Mouse (Mus musculus) thymus, adult 2 months (tissue): ENCODE measurements at regions not wholly inside any gene's neighbourhood (a gene's known extent, or its start where the extent isn't known, plus 50 kb on each side); places are given as distances from the start of the nearest gene placed in this dataset.

ENCODE experiments used
- DNase-seq: peaks from one replicate; pipeline ENCODE4 v3.0.0; 2021
- H3K27ac ChIP-seq: fragments of 200-500 bp; 2 replicates; pipeline ENCODE4 v1.5.1; 2012; ENCODE audit warnings: low read length, control low read depth; ENCODE audit not compliant: control insufficient read depth, insufficient read depth
- H3K27me3 ChIP-seq: fragments of 200-500 bp; 2 replicates; pipeline ENCODE4 v1.6.1; 2012; ENCODE audit warnings: mild to moderate bottlenecking, low read length, moderate library complexity, mixed read lengths; ENCODE audit not compliant: control insufficient read depth, insufficient read depth
- H3K36me3 ChIP-seq: fragments of 200-500 bp; 2 replicates; pipeline ENCODE4 v1.6.1; 2012; ENCODE audit warnings: mild to moderate bottlenecking, low read length, moderate library complexity; ENCODE audit not compliant: control insufficient read depth, insufficient read depth
- H3K4me1 ChIP-seq: fragments of 200-500 bp; replicated peaks from 2 replicates; pipeline ENCODE4 v1.6.1; 2012; ENCODE audit warnings: low read length; ENCODE audit not compliant: control insufficient read depth, insufficient read depth
- H3K4me3 ChIP-seq: fragments of 200-500 bp; 2 replicates; pipeline ENCODE4 v1.5.1; 2012; ENCODE audit warnings: mild to moderate bottlenecking, low read length, control low read depth, moderate library complexity; ENCODE audit not compliant: control insufficient read depth, insufficient read depth
- CTCF ChIP-seq: fragments of 200-500 bp; IDR thresholded peaks from 2 replicates; pipeline ENCODE4 v1.5.1; 2012; ENCODE audit warnings: mild to moderate bottlenecking, control low read depth, low read length, moderate library complexity, borderline replicate concordance; ENCODE audit not compliant: control insufficient read depth, poor library complexity, insufficient read depth; ENCODE audit errors: extremely low read depth
- POLR2A ChIP-seq: fragments of 200-500 bp; IDR thresholded peaks from 2 replicates; pipeline ENCODE4 v1.6.1; 2012; ENCODE audit warnings: mild to moderate bottlenecking, low read length, control low read depth, moderate library complexity; ENCODE audit not compliant: control insufficient read depth, poor library complexity, insufficient read depth; ENCODE audit errors: extremely low read depth
- WGBS: fragments of 180-500 bp; shearing (Covaris S2); methylation state at CpG from one replicate; pipeline ENCODE4 v1.1.7; 2018; 5-methylcytosine and 5-hydroxymethylcytosine counted together

DNA sequence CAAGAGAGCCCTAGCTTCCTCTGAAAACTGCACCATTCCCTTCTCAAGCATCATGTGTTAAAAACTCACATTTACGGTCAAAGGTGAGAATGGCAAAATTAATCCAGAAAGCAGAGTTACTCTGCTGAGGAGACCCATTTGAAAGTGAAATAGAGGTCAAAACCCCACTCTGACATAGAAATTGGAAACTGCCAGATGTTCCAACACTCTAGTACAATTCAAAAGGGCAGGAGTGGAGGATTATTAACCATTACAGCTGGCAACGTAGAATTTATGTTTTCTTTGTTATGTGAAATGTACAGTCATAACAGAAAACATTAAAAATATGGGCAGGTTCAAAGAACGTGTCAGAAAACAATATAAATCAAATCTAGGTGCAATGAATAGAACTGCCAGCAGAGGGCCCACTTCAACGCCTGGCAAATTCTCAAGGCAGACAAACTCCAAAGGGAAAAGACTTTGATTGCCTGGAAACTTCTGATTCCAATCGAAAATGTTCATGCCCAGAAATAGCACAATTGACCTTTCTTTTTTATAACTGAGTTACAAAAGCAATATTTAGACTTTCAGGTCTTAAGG, 54.2 kb upstream of the Rfpl4b start:
- DNase-seq, result peak; percentile 48
- Histone ChIP-seq H3K36me3 (no peaks in the 10 kb centered on the region), H3K27me3 (no peaks in the 10 kb centered on the region), H3K27ac (no peak overlapping the region), H3K4me1 (peaks cover 5% of the 10 kb centered on the region), H3K4me3 (no peak overlapping the region)
- 25% methylated on average over 5 of the region's 5 CpGs for WGBS
- TF ChIP-seq POLR2A, result no peak
- TF ChIP-seq CTCF, result no peak

DNA sequence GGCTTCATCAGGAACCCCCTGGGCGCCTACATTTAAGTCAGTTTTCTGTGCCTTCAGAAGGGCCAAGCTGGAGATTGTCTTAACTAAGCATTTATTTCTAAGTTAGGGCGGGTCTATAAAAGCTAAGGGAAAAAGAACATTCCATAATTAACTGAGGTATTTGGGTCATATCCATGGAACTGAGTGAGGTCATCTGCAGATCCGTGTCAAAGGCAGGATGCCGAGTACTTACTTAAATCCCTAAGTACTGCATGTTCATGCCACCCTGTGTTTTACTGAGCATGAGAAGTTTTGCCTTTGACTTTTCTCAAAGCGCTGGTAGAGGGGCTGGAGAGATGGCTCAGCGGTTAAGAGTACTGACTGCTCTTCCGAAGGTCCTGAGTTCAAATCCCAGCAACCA, 57.7 kb upstream of the Rfpl4b start:
- TF ChIP-seq CTCF, result no peak
- DNase-seq, result no peak
- WGBS, result 98% methylated on average over 7 of the region's 7 CpGs

DNA sequence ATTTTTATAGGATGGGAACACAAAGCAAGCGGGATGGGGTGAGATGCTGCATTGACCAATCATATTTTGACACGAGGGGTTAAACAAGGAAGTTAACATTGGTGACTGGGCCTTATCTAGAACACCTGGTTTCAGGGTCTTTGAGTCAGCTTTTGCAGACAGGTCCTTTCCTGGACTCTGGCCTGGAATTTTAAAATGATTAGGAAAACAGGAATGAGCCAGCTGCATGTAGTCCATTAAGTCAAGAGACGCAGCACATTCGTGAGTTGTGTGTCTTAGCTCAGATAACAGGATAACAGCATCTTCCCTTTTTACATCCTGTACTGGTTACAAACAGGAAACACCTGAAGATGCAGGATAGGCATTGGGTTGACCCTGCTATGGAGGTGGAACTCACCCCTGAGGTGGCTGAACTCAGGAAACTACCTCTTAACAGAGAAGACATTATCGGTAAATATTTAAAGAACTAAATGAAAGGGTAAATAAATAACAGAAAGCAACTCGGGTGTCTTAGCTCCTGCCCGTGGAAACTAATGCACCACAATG, 59.1 kb upstream of the Rfpl4b start:
- TF ChIP-seq CTCF, result no peak
- no peak for TF ChIP-seq POLR2A
- Histone ChIP-seq H3K4me3 (no peak overlapping the region), H3K4me1 (peaks cover 15% of the 10 kb centered on the region), H3K27ac (no peak overlapping the region; the same call in 1 of the 2 replicates), H3K36me3 (no peaks in the 10 kb centered on the region), H3K27me3 (no peaks in the 10 kb centered on the region)
- peak; percentile 20 for DNase-seq
- WGBS, result 12% methylated on average over 7 of the region's 7 CpGs

More for the DNA sequence above, 57.7 kb upstream of the Rfpl4b start:
- Histone ChIP-seq H3K36me3 (no peaks in the 10 kb centered on the region), H3K27me3 (no peaks in the 10 kb centered on the region), H3K4me1 (peaks cover 10% of the 10 kb centered on the region), H3K27ac (no peak overlapping the region), H3K4me3 (no peak overlapping the region)

GRCm38 (mm10) chr10:38882154-38882553, 60.6 kb upstream of the Rfpl4b start:
- H3K27ac ChIP-seq, result no peak overlapping the region
- 95% methylated on average over 6 of the region's 6 CpGs for WGBS
- no peaks in the 10 kb centered on the region for H3K27me3 ChIP-seq
- H3K4me3 ChIP-seq, result no peak overlapping the region
- peaks cover 15% of the 10 kb centered on the region for H3K4me1 ChIP-seq
- no peak for TF ChIP-seq CTCF
- no peak for TF ChIP-seq POLR2A
- no peaks in the 10 kb centered on the region for H3K36me3 ChIP-seq
- no peak for DNase-seq

GRCm38 (mm10) chr10:38883816-38884599, 62.4 kb upstream of the Rfpl4b start:
- Histone ChIP-seq H3K4me3 (no peak overlapping the region), H3K36me3 (no peaks in the 10 kb centered on the region), H3K27ac (peak overlapping the region; percentile 64), H3K4me1 (peaks cover 15% of the 10 kb centered on the region), H3K27me3 (no peaks in the 10 kb centered on the region)
- WGBS, result 93% methylated on average over 2 of the region's 2 CpGs
- no peak for DNase-seq
- no peak for TF ChIP-seq POLR2A
- no peak for TF ChIP-seq CTCF

DNA sequence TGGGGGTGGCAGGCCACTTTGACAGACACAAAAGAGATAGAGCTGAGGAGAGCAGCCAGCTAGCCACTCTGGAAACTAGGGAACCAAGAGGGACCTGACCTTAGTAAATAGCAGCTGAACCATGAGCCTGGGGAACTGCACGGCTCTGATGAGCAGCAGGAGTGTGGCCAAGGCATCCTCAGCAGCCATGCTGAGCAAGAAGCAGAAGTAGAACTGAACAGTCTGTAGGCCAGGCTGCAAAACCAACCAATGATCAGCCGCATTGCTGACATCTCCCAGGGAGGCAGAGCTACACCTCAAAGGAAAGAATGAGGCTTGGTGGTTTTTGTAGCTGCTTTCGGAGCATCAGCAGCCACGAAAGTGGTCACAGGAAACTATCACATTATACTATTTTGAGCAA, 63.1 kb upstream of the Rfpl4b start:
- Histone ChIP-seq H3K36me3 (no peaks in the 10 kb centered on the region), H3K4me3 (no peak overlapping the region), H3K27ac (peak overlapping the region; percentile 64), H3K27me3 (no peaks in the 10 kb centered on the region), H3K4me1 (peaks cover 15% of the 10 kb centered on the region)
- 6% methylated on average over 4 of the region's 4 CpGs for WGBS
- no peak for TF ChIP-seq CTCF
- TF ChIP-seq POLR2A, result 0 out of 2 replicates have a peak, but pooled peaks have one; percentile 20
- peak; percentile 48 for DNase-seq

DNA sequence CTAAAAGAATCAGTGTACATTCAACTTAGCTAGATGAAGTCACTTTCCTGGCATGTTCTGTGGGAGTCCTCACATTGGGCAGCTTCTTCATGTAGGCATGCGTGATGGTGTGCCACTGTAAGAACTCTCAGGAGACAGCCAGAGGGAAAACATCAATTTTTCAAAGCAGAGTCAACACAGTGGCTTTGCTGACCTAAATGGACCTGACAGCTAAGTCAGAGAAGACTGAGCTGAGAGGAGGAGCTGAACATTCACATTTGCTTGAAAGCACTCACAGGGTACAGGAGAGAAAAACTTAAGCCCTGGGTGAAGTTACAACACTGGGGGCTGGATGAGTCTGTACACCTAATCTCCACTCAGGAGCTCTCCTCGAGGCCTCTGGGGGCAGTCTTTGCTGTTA, 64.9 kb upstream of the Rfpl4b start:
- Histone ChIP-seq H3K4me3 (no peak overlapping the region), H3K36me3 (no peaks in the 10 kb centered on the region), H3K27me3 (no peaks in the 10 kb centered on the region), H3K4me1 (peaks cover 6% of the 10 kb centered on the region), H3K27ac (no peak overlapping the region)
- WGBS, result 82% methylated on average over 2 of the region's 2 CpGs
- TF ChIP-seq POLR2A, result no peak
- no peak for TF ChIP-seq CTCF
- DNase-seq, result no peak
